Mouse (Mus musculus): ENCODE data around the gene Slc15a2. TPM values are rescaled to one million over a fixed set of nuclear protein-coding genes. Genes with fewer than 3 reads are reported as not detected.
A peak's percentile ranks its signal among the peaks of the same experiment; 100 is the strongest.

Slc15a2 gene
- polyA plus RNA-seq, 1 experiment: 30.8 TPM

GRCm38 (mm10) chr16:36820747-36821146, 36.0 kb upstream of the Slc15a2 start:
- Histone ChIP-seq H3K9ac (ENCODE audit: low read depth, poor library complexity, severe bottlenecking) (no peak overlapping the region), H3K27me3 (ENCODE audit: control insufficient read depth, insufficient read depth, low read length, poor library complexity, severe bottlenecking) (no peaks in the 10 kb centered on the region), H3K4me1 (ENCODE audit: control insufficient read depth, insufficient read depth, low read length) (peaks cover 2% of the 10 kb centered on the region), H3K27ac (ENCODE audit: insufficient read depth, low read length) (no peak overlapping the region), H3K9me3 (replicated peaks; ENCODE audit: control insufficient read depth, insufficient read depth, low read length, poor library complexity, severe bottlenecking) (no peaks in the 10 kb centered on the region), H3K36me3 (ENCODE audit: control insufficient read depth, insufficient read depth, low read length, poor library complexity, severe bottlenecking) (no peaks in the 10 kb centered on the region), H3K4me3 (ENCODE audit: low read depth, low read length) (no peak overlapping the region)
- no peak for TF ChIP-seq EP300 (IDR thresholded peaks at IDR 0.05; ENCODE audit: insufficient read depth, low read depth, low read length)
- no peak for TF ChIP-seq POLR2A (IDR thresholded peaks at IDR 0.05; ENCODE audit: insufficient read depth, low read length)
- no peak for TF ChIP-seq CTCF (IDR thresholded peaks at IDR 0.05; ENCODE audit: low read depth, low read length)

- H3K9me3 ChIP-seq (replicated peaks; ENCODE audit: control insufficient read depth, insufficient read depth, low read length, poor library complexity, severe bottlenecking): no peaks in the 10 kb centered on the region
- no peak overlapping the region for H3K27ac ChIP-seq (ENCODE audit: insufficient read depth, low read length)
- H3K4me3 ChIP-seq (ENCODE audit: low read depth, low read length): no peak overlapping the region
- no peak overlapping the region for H3K9ac ChIP-seq (ENCODE audit: low read depth, poor library complexity, severe bottlenecking)
- no peaks in the 10 kb centered on the region for H3K36me3 ChIP-seq (ENCODE audit: control insufficient read depth, insufficient read depth, low read length, poor library complexity, severe bottlenecking)
- H3K4me1 ChIP-seq (ENCODE audit: control insufficient read depth, insufficient read depth, low read length): peaks cover 4% of the 10 kb centered on the region
- no peaks in the 10 kb centered on the region for H3K27me3 ChIP-seq (ENCODE audit: control insufficient read depth, insufficient read depth, low read length, poor library complexity, severe bottlenecking)
- TF ChIP-seq EP300 (IDR thresholded peaks at IDR 0.05; ENCODE audit: insufficient read depth, low read depth, low read length) (no peak), POLR2A (IDR thresholded peaks at IDR 0.05; ENCODE audit: insufficient read depth, low read length) (no peak), CTCF (IDR thresholded peaks at IDR 0.05; ENCODE audit: low read depth, low read length) (no peak)
Measured at GRCm38 (mm10) chr16:36820016-36820415, 35.3 kb upstream of the Slc15a2 start.

GRCm38 (mm10) chr16:36817321-36817926, 32.7 kb upstream of the Slc15a2 start:
- Histone ChIP-seq H3K4me1 (ENCODE audit: control insufficient read depth, insufficient read depth, low read length) (peaks cover 4% of the 10 kb centered on the region), H3K36me3 (ENCODE audit: control insufficient read depth, insufficient read depth, low read length, poor library complexity, severe bottlenecking) (no peaks in the 10 kb centered on the region), H3K27ac (ENCODE audit: insufficient read depth, low read length) (no peak overlapping the region), H3K27me3 (ENCODE audit: control insufficient read depth, insufficient read depth, low read length, poor library complexity, severe bottlenecking) (no peaks in the 10 kb centered on the region), H3K9ac (ENCODE audit: low read depth, poor library complexity, severe bottlenecking) (no peak overlapping the region), H3K9me3 (replicated peaks; ENCODE audit: control insufficient read depth, insufficient read depth, low read length, poor library complexity, severe bottlenecking) (no peaks in the 10 kb centered on the region), H3K4me3 (ENCODE audit: low read depth, low read length) (no peak overlapping the region)
- TF ChIP-seq CTCF (IDR thresholded peaks at IDR 0.05; ENCODE audit: low read depth, low read length): peak; percentile 48
- TF ChIP-seq POLR2A (IDR thresholded peaks at IDR 0.05; ENCODE audit: insufficient read depth, low read length): no peak

GRCm38 (mm10) chr16:36816916-36817315, 32.2 kb upstream of the Slc15a2 start:
- Histone ChIP-seq H3K4me3 (ENCODE audit: low read depth, low read length) (no peak overlapping the region), H3K27ac (ENCODE audit: insufficient read depth, low read length) (no peak overlapping the region), H3K36me3 (ENCODE audit: control insufficient read depth, insufficient read depth, low read length, poor library complexity, severe bottlenecking) (no peaks in the 10 kb centered on the region), H3K9me3 (replicated peaks; ENCODE audit: control insufficient read depth, insufficient read depth, low read length, poor library complexity, severe bottlenecking) (no peaks in the 10 kb centered on the region), H3K4me1 (ENCODE audit: control insufficient read depth, insufficient read depth, low read length) (peaks cover 3% of the 10 kb centered on the region), H3K9ac (ENCODE audit: low read depth, poor library complexity, severe bottlenecking) (no peak overlapping the region), H3K27me3 (ENCODE audit: control insufficient read depth, insufficient read depth, low read length, poor library complexity, severe bottlenecking) (no peaks in the 10 kb centered on the region)
- TF ChIP-seq CTCF (IDR thresholded peaks at IDR 0.05; ENCODE audit: low read depth, low read length) (no peak), POLR2A (IDR thresholded peaks at IDR 0.05; ENCODE audit: insufficient read depth, low read length) (no peak), EP300 (IDR thresholded peaks at IDR 0.05; ENCODE audit: insufficient read depth, low read depth, low read length) (no peak)

- Histone ChIP-seq H3K9ac (ENCODE audit: low read depth, poor library complexity, severe bottlenecking) (no peak overlapping the region), H3K27ac (ENCODE audit: insufficient read depth, low read length) (no peak overlapping the region), H3K27me3 (ENCODE audit: control insufficient read depth, insufficient read depth, low read length, poor library complexity, severe bottlenecking) (no peaks in the 10 kb centered on the region), H3K9me3 (replicated peaks; ENCODE audit: control insufficient read depth, insufficient read depth, low read length, poor library complexity, severe bottlenecking) (no peaks in the 10 kb centered on the region), H3K4me3 (ENCODE audit: low read depth, low read length) (no peak overlapping the region), H3K36me3 (ENCODE audit: control insufficient read depth, insufficient read depth, low read length, poor library complexity, severe bottlenecking) (no peaks in the 10 kb centered on the region), H3K4me1 (ENCODE audit: control insufficient read depth, insufficient read depth, low read length) (peaks cover 3% of the 10 kb centered on the region)
- TF ChIP-seq EP300 (IDR thresholded peaks at IDR 0.05; ENCODE audit: insufficient read depth, low read depth, low read length) (no peak), CTCF (IDR thresholded peaks at IDR 0.05; ENCODE audit: low read depth, low read length) (no peak), POLR2A (IDR thresholded peaks at IDR 0.05; ENCODE audit: insufficient read depth, low read length) (no peak)
Measured at GRCm38 (mm10) chr16:36813680-36814079, 28.9 kb upstream of the Slc15a2 start.

- Histone ChIP-seq H3K27me3 (ENCODE audit: control insufficient read depth, insufficient read depth, low read length, poor library complexity, severe bottlenecking) (no peaks in the 10 kb centered on the region), H3K4me3 (ENCODE audit: low read depth, low read length) (no peak overlapping the region), H3K4me1 (ENCODE audit: control insufficient read depth, insufficient read depth, low read length) (no peaks in the 10 kb centered on the region), H3K36me3 (ENCODE audit: control insufficient read depth, insufficient read depth, low read length, poor library complexity, severe bottlenecking) (no peaks in the 10 kb centered on the region), H3K27ac (ENCODE audit: insufficient read depth, low read length) (no peak overlapping the region), H3K9ac (ENCODE audit: low read depth, poor library complexity, severe bottlenecking) (no peak overlapping the region), H3K9me3 (replicated peaks; ENCODE audit: control insufficient read depth, insufficient read depth, low read length, poor library complexity, severe bottlenecking) (no peaks in the 10 kb centered on the region)
- no peak for TF ChIP-seq POLR2A (IDR thresholded peaks at IDR 0.05; ENCODE audit: insufficient read depth, low read length)
- no peak for TF ChIP-seq CTCF (IDR thresholded peaks at IDR 0.05; ENCODE audit: low read depth, low read length)
- TF ChIP-seq EP300 (IDR thresholded peaks at IDR 0.05; ENCODE audit: insufficient read depth, low read depth, low read length): no peak
Measured at GRCm38 (mm10) chr16:36808616-36809015, 23.9 kb upstream of the Slc15a2 start.
